Mouse (Mus musculus): ENCODE results near the gene H2afy2.

The H2afy2 gene

GRCm38 (mm10) chr10:61783621-61784251 is at the start of gene H2afy2:
H2afy2 (minus strand) TSS chr10:61784147.
- DNase-seq (ENCODE audit: low read depth, low spot score), result peak; percentile 78

GRCm38 (mm10) chr10:61832713-61833112 is 48.8 kb upstream of the H2afy2 start:
- DNase-seq (ENCODE audit: low read depth, low spot score), result no peak

GRCm38 (mm10) chr10:61831741-61832140 is 47.8 kb upstream of the H2afy2 start:
- DNase-seq (ENCODE audit: low read depth, low spot score), result no peak

- no peak for DNase-seq (ENCODE audit: low read depth, low spot score)
Measured at GRCm38 (mm10) chr10:61831251-61831650, 47.3 kb upstream of the H2afy2 start.

GRCm38 (mm10) chr10:61830817-61831216 is 46.9 kb upstream of the H2afy2 start:
- DNase-seq (ENCODE audit: low read depth, low spot score), result no peak

GRCm38 (mm10) chr10:61829046-61829445 is 45.1 kb upstream of the H2afy2 start:
- DNase-seq (ENCODE audit: low read depth, low spot score), result no peak

GRCm38 (mm10) chr10:61827950-61828936 is 44.3 kb upstream of the H2afy2 start:
- DNase-seq (ENCODE audit: low read depth, low spot score), result no peak

- DNase-seq (ENCODE audit: low read depth, low spot score), result no peak
Measured at GRCm38 (mm10) chr10:61826753-61827435, 42.9 kb upstream of the H2afy2 start.

GRCm38 (mm10) chr10:61825979-61826752 is 42.2 kb upstream of the H2afy2 start:
- DNase-seq (ENCODE audit: low read depth, low spot score), result no peak

GRCm38 (mm10) chr10:61825536-61825935 is 41.6 kb upstream of the H2afy2 start:
- DNase-seq (ENCODE audit: low read depth, low spot score), result no peak

GRCm38 (mm10) chr10:61823731-61824115 is 39.8 kb upstream of the H2afy2 start:
- DNase-seq (ENCODE audit: low read depth, low spot score), result no peak

GRCm38 (mm10) chr10:61822968-61823730 is 39.2 kb upstream of the H2afy2 start:
- DNase-seq (ENCODE audit: low read depth, low spot score), result no peak

- DNase-seq (ENCODE audit: low read depth, low spot score), result no peak
Measured at GRCm38 (mm10) chr10:61820050-61820449, 36.1 kb upstream of the H2afy2 start.

GRCm38 (mm10) chr10:61811987-61812386 is 28.0 kb upstream of the H2afy2 start:
- DNase-seq (ENCODE audit: low read depth, low spot score), result no peak

- DNase-seq (ENCODE audit: low read depth, low spot score), result no peak
Measured at GRCm38 (mm10) chr10:61798133-61798576, 14.2 kb upstream of the H2afy2 start.

- no peak for DNase-seq (ENCODE audit: low read depth, low spot score)
Measured at GRCm38 (mm10) chr10:61795458-61795857, 11.5 kb upstream of the H2afy2 start.

GRCm38 (mm10) chr10:61794971-61795370 is 11.0 kb upstream of the H2afy2 start:
- no peak for DNase-seq (ENCODE audit: low read depth, low spot score)

GRCm38 (mm10) chr10:61793015-61793414 is 9.1 kb upstream of the H2afy2 start:
- DNase-seq (ENCODE audit: low read depth, low spot score), result no peak

GRCm38 (mm10) chr10:61788499-61788898 is 4.6 kb upstream of the H2afy2 start:
- no peak for DNase-seq (ENCODE audit: low read depth, low spot score)

GRCm38 (mm10) chr10:61787541-61788313 is 3.8 kb upstream of the H2afy2 start:
- DNase-seq (ENCODE audit: low read depth, low spot score), result no peak
